Mouse (Mus musculus): ENCODE results near the gene Hectd4. TPM values are rescaled to one million over a fixed set of nuclear protein-coding genes. Genes with fewer than 3 reads are reported as not detected.
"Not testable (repeated sequence)": the region's sequence is repeated elsewhere in the genome, so short reads cannot be mapped to it uniquely, and the experiment has no call there.

Hectd4 gene
- polyA plus RNA-seq, 1 experiment from 2014 or later, result 9.7 TPM

GRCm38 (mm10) chr5:121361696-121362095 is 141.7 kb downstream of the Hectd4 start:
- Histone ChIP-seq H3K9me3 (ENCODE audit: control insufficient read depth, low read length) (no peaks in the 10 kb centered on the region), H3K27ac (ENCODE audit: low read depth, low read length) (no peak overlapping the region), H3K27me3 (ENCODE audit: control insufficient read depth, insufficient read depth, low read length) (no peaks in the 10 kb centered on the region), H3K4me1 (ENCODE audit: control insufficient read depth, insufficient read depth, low read length) (no peaks in the 10 kb centered on the region), H3K9ac (ENCODE audit: low read length) (no peak overlapping the region), H3K4me3 (ENCODE audit: low read depth, low read length) (no peak overlapping the region), H3K4me2 (no peak overlapping the region), H3K36me3 (ENCODE audit: control insufficient read depth, insufficient read depth, low read length) (peaks cover 39% of the 10 kb centered on the region)
- WGBS, result 89% methylated on average over 5 of the region's 5 CpGs
- no peak for ATAC-seq (ENCODE audit: low FRiP score)
- DNase-seq (ENCODE audit: low spot score, missing footprints), result no peak

DNA sequence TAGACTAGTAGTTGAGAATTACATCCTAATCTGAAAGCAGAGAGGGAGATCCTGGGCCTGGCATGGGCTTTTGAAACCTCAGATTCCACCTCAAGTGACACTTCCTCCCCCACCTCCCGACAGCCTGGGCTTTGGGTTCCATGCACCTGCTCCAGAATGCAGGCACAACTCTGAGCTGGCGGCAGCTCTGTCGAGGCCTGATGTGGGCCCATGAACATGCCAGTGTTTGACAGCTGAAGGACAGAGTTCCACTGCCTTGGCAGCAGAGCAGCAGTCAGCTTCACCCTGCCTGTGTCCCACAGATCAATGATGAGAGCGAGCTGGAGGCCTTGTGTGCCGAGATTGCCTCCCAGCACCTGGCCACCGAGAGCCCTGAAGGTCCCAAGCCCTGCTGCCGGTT is 143.4 kb downstream of the Hectd4 start:
- Histone ChIP-seq H3K4me1 (ENCODE audit: control insufficient read depth, insufficient read depth, low read length) (no peaks in the 10 kb centered on the region), H3K27ac (ENCODE audit: low read depth, low read length) (no peak overlapping the region), H3K4me3 (ENCODE audit: low read depth, low read length) (no peak overlapping the region), H3K9me3 (ENCODE audit: control insufficient read depth, low read length) (no peaks in the 10 kb centered on the region), H3K36me3 (ENCODE audit: control insufficient read depth, insufficient read depth, low read length) (peaks cover 30% of the 10 kb centered on the region), H3K4me2 (no peak overlapping the region), H3K9ac (ENCODE audit: low read length) (no peak overlapping the region), H3K27me3 (ENCODE audit: control insufficient read depth, insufficient read depth, low read length) (no peaks in the 10 kb centered on the region)
- no peak for ATAC-seq (ENCODE audit: low FRiP score)
- WGBS, result 91% methylated on average over 7 of the region's 7 CpGs
- no peak for DNase-seq (ENCODE audit: low spot score, missing footprints)

- 89% methylated on average over 16 of the region's 16 CpGs for WGBS
- Histone ChIP-seq H3K27ac (ENCODE audit: low read depth, low read length) (no peak overlapping the region), H3K4me3 (ENCODE audit: low read depth, low read length) (no peak overlapping the region), H3K36me3 (ENCODE audit: control insufficient read depth, insufficient read depth, low read length) (peaks cover 18% of the 10 kb centered on the region), H3K4me1 (ENCODE audit: control insufficient read depth, insufficient read depth, low read length) (no peaks in the 10 kb centered on the region), H3K9me3 (ENCODE audit: control insufficient read depth, low read length) (no peaks in the 10 kb centered on the region), H3K27me3 (ENCODE audit: control insufficient read depth, insufficient read depth, low read length) (no peaks in the 10 kb centered on the region), H3K9ac (ENCODE audit: low read length) (no peak overlapping the region), H3K4me2 (no peak overlapping the region)
- ATAC-seq (ENCODE audit: low FRiP score) (no peak), DNase-seq (ENCODE audit: low spot score, missing footprints) (peak; percentile 62)
These were observed 146.6 kb downstream of the Hectd4 start for GRCm38 (mm10) chr5:121366449-121367225.

DNA sequence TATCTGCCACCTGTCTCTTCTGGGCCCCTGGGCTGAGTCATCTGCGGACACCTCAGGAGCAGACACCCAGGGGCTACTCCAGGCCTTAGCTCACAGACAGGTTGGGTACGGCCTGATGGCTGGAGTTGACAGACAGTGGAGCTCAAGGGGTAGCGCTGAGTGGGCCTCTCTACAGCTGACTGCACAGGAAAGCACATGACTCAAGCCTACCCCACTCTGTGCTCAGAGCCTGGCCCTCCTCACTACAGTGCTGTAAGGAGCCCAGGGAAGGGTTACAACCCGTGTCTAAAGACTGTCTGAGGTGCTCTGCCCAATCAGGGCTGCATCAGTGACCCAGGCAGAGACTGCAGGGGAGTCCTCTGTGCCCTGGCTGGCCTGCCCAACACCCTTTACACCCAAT is 147.2 kb downstream of the Hectd4 start:
- no peaks in the 10 kb centered on the region for H3K9me3 ChIP-seq (ENCODE audit: control insufficient read depth, low read length)
- DNase-seq (ENCODE audit: low spot score, missing footprints) (peak; percentile 44), ATAC-seq (ENCODE audit: low FRiP score) (no peak)
- 85% methylated on average over 4 of the region's 4 CpGs for WGBS
- H3K27ac ChIP-seq (ENCODE audit: low read depth, low read length), result no peak overlapping the region
- H3K36me3 ChIP-seq (ENCODE audit: control insufficient read depth, insufficient read depth, low read length), result peaks cover 18% of the 10 kb centered on the region
- no peak overlapping the region for H3K4me3 ChIP-seq (ENCODE audit: low read depth, low read length)
- H3K4me2 ChIP-seq, result no peak overlapping the region
- no peak overlapping the region for H3K9ac ChIP-seq (ENCODE audit: low read length)
- H3K4me1 ChIP-seq (ENCODE audit: control insufficient read depth, insufficient read depth, low read length), result no peaks in the 10 kb centered on the region
- H3K27me3 ChIP-seq (ENCODE audit: control insufficient read depth, insufficient read depth, low read length), result no peaks in the 10 kb centered on the region

DNA sequence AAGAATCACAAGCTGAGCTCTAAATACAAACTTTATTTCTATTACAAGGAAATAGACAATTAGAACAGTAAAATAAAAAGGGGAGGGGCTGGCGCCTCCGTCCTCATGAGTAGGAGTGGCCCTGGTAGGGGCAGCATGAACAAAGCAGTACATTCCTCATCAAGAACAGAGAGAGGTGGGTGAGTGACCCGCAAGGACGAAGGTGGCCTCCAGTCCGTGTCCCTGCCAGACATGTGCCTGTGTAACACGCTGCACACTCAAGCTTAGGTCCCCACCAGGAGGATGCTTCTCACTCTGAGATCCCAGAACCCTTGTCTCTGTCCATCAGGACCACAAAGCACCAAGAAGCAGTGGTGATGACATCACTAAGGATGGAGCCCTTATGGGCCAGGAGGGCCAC is 151.7 kb downstream of the Hectd4 start:
- DNase-seq (ENCODE audit: low spot score, missing footprints) (peak; percentile 77), ATAC-seq (ENCODE audit: low FRiP score) (no peak)
- Histone ChIP-seq H3K27ac (ENCODE audit: low read depth, low read length) (no peak overlapping the region), H3K9ac (ENCODE audit: low read length) (no peak overlapping the region), H3K36me3 (ENCODE audit: control insufficient read depth, insufficient read depth, low read length) (peaks cover 17% of the 10 kb centered on the region), H3K9me3 (ENCODE audit: control insufficient read depth, low read length) (no peaks in the 10 kb centered on the region), H3K4me2 (no peak overlapping the region), H3K27me3 (ENCODE audit: control insufficient read depth, insufficient read depth, low read length) (no peaks in the 10 kb centered on the region), H3K4me3 (ENCODE audit: low read depth, low read length) (no peak overlapping the region), H3K4me1 (ENCODE audit: control insufficient read depth, insufficient read depth, low read length) (no peaks in the 10 kb centered on the region)
- 86% methylated on average over 6 of the region's 6 CpGs for WGBS

GRCm38 (mm10) chr5:121374790-121375189 is 154.8 kb downstream of the Hectd4 start:
- Histone ChIP-seq H3K9ac (ENCODE audit: low read length) (no peak overlapping the region), H3K4me3 (ENCODE audit: low read depth, low read length) (no peak overlapping the region), H3K27me3 (ENCODE audit: control insufficient read depth, insufficient read depth, low read length) (no peaks in the 10 kb centered on the region), H3K9me3 (ENCODE audit: control insufficient read depth, low read length) (no peaks in the 10 kb centered on the region), H3K27ac (ENCODE audit: low read depth, low read length) (no peak overlapping the region), H3K36me3 (ENCODE audit: control insufficient read depth, insufficient read depth, low read length) (peaks cover 21% of the 10 kb centered on the region), H3K4me1 (ENCODE audit: control insufficient read depth, insufficient read depth, low read length) (no peaks in the 10 kb centered on the region), H3K4me2 (no peak overlapping the region)
- ATAC-seq (ENCODE audit: low FRiP score), result no peak
- WGBS, result 95% methylated on average over 3 of the region's 3 CpGs
- DNase-seq (ENCODE audit: low spot score, missing footprints), result peak; percentile 64

DNA sequence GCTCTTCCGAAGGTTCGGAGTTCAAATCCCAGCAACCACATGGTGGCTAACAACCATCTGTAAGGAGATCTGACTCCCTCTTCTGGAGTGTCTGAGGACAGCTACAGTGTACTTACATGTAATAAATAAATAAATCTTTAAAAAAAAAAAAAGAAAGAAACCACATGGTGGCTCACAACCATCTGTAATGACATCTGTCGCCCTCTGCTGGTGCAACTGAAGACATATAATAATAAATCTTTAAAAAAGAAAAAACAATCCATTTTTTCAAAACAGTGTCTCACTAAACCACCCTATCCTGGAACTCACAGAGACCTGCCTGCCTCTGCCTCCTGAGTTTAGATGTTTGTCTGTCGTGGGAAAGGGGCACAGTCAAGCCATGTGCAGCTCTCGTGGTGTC is 157.0 kb downstream of the Hectd4 start:
- H3K9ac ChIP-seq (ENCODE audit: low read length); H3K4me2 ChIP-seq; H3K27ac ChIP-seq (ENCODE audit: low read depth, low read length); H3K27me3 ChIP-seq (ENCODE audit: control insufficient read depth, insufficient read depth, low read length); ATAC-seq (ENCODE audit: low FRiP score); H3K9me3 ChIP-seq (ENCODE audit: control insufficient read depth, low read length); H3K4me3 ChIP-seq (ENCODE audit: low read depth, low read length); H3K4me1 ChIP-seq (ENCODE audit: control insufficient read depth, insufficient read depth, low read length): not testable (repeated sequence)
- peak; percentile 82 for DNase-seq (ENCODE audit: low spot score, missing footprints)
- H3K36me3 ChIP-seq (ENCODE audit: control insufficient read depth, insufficient read depth, low read length), result peaks cover 29% of the 10 kb centered on the region
- 77% methylated on average over 5 of the region's 5 CpGs for WGBS

DNA sequence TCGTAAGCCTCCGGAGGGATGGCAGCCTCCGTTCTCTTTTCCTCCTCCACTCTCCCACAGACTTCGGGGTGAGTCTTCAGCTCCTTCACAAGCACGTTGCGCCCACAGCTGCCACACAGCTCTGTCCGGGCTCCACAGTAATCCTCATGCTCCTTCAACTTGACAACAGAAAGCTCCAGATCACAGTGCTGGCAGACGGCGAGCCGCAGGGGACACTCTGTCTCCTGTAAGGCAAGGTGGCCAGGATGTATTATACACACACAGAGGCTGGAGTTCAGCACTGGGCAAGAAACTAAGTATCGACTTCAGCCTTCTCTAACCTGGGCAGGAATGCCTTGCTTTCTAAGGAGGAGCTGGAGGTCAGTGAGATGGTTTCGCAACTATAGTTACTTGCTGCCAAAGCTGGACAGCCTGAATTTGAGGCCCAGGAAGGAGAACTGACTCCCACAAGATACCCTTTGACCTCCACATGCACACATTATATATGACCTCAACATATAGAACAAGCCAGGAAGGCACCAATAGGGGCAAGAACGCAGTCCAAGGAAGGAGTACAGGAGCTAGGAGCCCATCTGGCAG is 158.7 kb downstream of the Hectd4 start:
- no peaks in the 10 kb centered on the region for H3K4me1 ChIP-seq (ENCODE audit: control insufficient read depth, insufficient read depth, low read length)
- WGBS, result 94% methylated on average over 13 of the region's 13 CpGs
- no peak overlapping the region for H3K27ac ChIP-seq (ENCODE audit: low read depth, low read length)
- DNase-seq (ENCODE audit: low spot score, missing footprints) (no peak), ATAC-seq (ENCODE audit: low FRiP score) (no peak)
- peaks cover 6% of the 10 kb centered on the region; the same call in 1 of the 2 replicates for H3K9me3 ChIP-seq (ENCODE audit: control insufficient read depth, low read length)
- no peaks in the 10 kb centered on the region for H3K27me3 ChIP-seq (ENCODE audit: control insufficient read depth, insufficient read depth, low read length)
- no peak overlapping the region for H3K4me2 ChIP-seq
- no peak overlapping the region for H3K9ac ChIP-seq (ENCODE audit: low read length)
- H3K4me3 ChIP-seq (ENCODE audit: low read depth, low read length), result no peak overlapping the region
- peaks cover 25% of the 10 kb centered on the region for H3K36me3 ChIP-seq (ENCODE audit: control insufficient read depth, insufficient read depth, low read length)

DNA sequence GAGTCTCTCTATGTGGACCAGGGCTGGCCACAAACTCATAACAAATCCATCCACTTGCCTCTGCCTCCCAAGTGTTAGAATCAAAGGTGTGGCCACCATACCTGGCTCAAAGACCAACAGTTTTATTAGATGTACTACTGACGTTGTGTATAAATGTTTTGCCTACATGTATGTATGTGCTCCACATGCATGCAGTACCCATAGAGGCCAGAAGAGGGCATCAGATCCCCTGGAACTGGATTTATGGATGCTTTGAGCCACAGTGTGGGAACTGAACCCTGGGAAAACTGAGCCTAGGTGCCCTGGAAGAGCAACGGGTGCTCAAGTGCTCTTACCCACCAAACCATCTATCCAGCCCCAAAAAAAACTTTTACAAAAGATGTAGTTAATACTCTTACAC is 160.7 kb downstream of the Hectd4 start:
- no peak for ATAC-seq (ENCODE audit: low FRiP score)

More for the DNA sequence above, 160.7 kb downstream of the Hectd4 start:
- Histone ChIP-seq H3K9ac (ENCODE audit: low read length) (no peak overlapping the region), H3K4me1 (ENCODE audit: control insufficient read depth, insufficient read depth, low read length) (peaks cover 4% of the 10 kb centered on the region), H3K9me3 (ENCODE audit: control insufficient read depth, low read length) (peaks cover 6% of the 10 kb centered on the region; the same call in 1 of the 2 replicates), H3K4me2 (no peak overlapping the region), H3K36me3 (ENCODE audit: control insufficient read depth, insufficient read depth, low read length) (peaks cover 12% of the 10 kb centered on the region), H3K4me3 (ENCODE audit: low read depth, low read length) (no peak overlapping the region), H3K27ac (ENCODE audit: low read depth, low read length) (no peak overlapping the region), H3K27me3 (ENCODE audit: control insufficient read depth, insufficient read depth, low read length) (no peaks in the 10 kb centered on the region)
- DNase-seq (ENCODE audit: low spot score, missing footprints), result no peak
- WGBS, result 98% methylated on average over 2 of the region's 2 CpGs
